Mouse (Mus musculus): ENCODE results near the gene Robo4. TPM values are rescaled to one million over a fixed set of nuclear protein-coding genes. Genes with fewer than 3 reads are reported as not detected.

The Robo4 gene
- total RNA-seq, 2 experiments from 2014 or later: 4.6 to 5.9 TPM

- DNase-seq (ENCODE audit: low spot score in 2 of 2): no peak
Measured at GRCm38 (mm10) chr9:37400585-37400984, 1.1 kb upstream of the Robo4 start.

GRCm38 (mm10) chr9:37402501-37402900 is 804 bp downstream of the Robo4 start:
- DNase-seq (ENCODE audit: low spot score in 2 of 2): no peak

DNA sequence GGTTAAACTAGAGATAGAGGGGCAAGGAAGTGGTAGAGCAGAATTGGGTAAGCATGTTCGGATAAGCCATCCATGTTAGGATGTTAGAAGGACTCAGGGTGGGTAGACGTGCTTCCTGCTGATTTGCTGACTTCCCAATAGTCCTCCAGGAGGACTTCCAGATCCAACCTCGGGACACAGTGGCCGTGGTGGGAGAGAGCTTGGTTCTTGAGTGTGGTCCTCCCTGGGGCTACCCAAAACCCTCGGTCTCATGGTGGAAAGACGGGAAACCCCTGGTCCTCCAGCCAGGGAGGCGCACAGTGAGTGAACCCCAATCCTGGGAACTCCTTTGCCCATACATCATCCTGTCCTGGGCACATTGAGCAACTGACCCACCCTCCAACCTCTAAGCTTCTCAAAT is 1.3 kb downstream of the Robo4 start:
- DNase-seq (ENCODE audit: low spot score in 2 of 2): no peak

GRCm38 (mm10) chr9:37406372-37406771 is 4.7 kb downstream of the Robo4 start:
- peak in 1 of 2 experiments; percentile 47 for DNase-seq (ENCODE audit: low spot score in 2 of 2)

GRCm38 (mm10) chr9:37407850-37408502 is 6.3 kb downstream of the Robo4 start:
- no peak for DNase-seq (ENCODE audit: low spot score in 2 of 2)

- DNase-seq (ENCODE audit: low spot score in 2 of 2): no peak
Measured at GRCm38 (mm10) chr9:37409698-37410445, 8.2 kb downstream of the Robo4 start.

DNA sequence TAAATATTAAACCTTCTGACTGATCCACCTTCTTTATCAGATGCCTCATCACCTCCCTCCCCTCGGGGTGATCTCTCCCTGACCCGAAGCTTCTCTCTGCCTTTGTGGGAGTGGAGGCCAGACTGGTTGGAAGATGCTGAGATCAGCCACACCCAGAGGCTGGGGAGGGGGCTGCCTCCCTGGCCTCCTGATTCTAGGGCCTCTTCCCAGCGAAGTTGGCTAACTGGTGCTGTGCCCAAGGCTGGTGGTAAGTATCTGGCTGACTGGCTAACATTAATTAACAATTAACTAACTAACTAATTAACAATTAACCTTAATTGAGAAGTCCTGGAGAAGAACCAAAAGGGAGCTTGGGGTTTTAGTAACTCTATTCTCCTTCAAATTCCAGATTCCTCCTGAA is 11.3 kb downstream of the Robo4 start:
- DNase-seq (ENCODE audit: low spot score in 2 of 2): no peak

- DNase-seq (ENCODE audit: low spot score in 2 of 2): no peak
Measured at GRCm38 (mm10) chr9:37414666-37415065, 13.0 kb downstream of the Robo4 start.

GRCm38 (mm10) chr9:37418791-37419190 is 17.1 kb downstream of the Robo4 start:
- no peak for DNase-seq (ENCODE audit: low spot score in 2 of 2)

- peak; percentile 49 to 77 for DNase-seq (ENCODE audit: low spot score in 2 of 2)
Measured at GRCm38 (mm10) chr9:37420676-37421075, 19.0 kb downstream of the Robo4 start.

- DNase-seq (ENCODE audit: low spot score in 2 of 2): no peak
Measured at GRCm38 (mm10) chr9:37421239-37421638, 19.5 kb downstream of the Robo4 start.

DNA sequence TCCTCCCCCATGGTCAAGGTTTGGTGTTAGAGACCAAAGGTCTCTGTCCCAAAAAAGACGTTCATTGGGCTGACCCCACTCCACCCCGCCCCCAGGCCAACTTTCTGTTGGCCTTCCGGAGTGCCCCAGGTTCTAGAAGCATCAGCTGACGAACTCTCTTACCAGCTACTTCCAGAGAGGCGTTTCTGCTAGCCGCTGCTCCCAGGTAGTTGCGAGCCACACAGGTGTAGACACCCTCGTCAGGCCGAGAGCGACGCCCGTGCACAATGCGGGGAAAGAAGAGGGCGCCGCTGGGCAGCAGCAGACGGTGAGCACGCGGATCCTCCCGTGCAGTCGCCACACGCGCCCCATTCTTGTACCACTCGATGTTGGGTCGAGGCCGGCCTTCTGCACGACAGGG is 27.6 kb downstream of the Robo4 start:
- no peak for DNase-seq (ENCODE audit: low spot score in 2 of 2)

DNA sequence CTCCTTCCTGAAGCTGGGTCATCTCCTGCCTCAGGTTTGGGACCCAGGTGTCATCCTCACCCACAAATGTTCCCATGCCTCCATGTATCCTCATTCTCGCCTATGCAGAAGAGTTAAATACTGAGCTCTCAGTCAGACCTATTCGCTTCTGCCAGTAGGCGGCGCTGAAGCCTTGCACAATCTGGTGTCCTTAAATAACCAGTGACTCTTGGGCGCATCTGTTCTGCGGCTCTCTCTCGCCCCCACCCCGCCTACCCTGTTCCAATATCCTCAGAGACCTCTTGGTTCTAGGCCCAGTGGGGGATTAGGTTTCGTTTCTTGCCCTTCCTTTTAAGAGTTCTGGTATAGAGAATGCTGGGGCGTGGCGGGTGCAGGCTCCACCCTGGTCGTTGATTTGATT is 28.9 kb downstream of the Robo4 start:
- peak; percentile 88 to 98 for DNase-seq (ENCODE audit: low spot score in 2 of 2)

- DNase-seq (ENCODE audit: low spot score in 2 of 2): peak; percentile 35 to 61
Measured at GRCm38 (mm10) chr9:37432026-37432666, 30.4 kb downstream of the Robo4 start.

DNA sequence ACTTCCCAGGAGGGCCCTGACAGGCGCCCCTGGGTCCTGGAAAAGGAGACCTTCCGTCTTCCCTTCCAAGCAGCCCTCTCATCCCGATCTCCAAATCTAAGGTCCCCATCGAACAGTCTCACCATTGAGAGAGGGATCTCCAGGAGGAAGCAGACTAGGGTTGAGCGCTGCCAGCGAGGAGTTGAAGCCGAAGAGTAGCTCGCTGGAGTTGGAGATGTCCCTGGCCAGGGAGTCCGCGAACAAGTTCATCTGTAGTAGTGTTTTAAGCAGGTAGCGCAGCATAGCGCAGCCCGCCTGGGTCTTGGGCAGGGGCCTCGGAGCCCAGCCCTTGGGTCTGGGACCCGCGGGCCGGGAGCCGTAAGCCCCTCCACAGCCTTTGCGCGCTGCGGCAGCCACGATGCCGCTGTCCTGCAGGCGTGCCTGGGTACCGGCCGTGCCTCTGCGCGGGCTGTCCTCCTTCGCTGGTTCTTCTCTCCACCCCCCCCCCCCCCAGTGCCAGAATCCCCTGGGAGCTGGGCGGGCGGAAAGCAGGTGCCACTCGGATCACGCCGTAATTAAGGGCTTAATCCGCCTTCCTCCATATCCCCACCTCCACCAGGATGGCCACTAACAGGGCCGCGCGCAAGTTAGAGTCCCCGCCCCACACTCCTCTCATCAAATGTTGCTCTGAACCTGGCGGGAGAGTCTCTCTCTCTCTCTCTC is 31.2 kb downstream of the Robo4 start, which contains the start of gene Robo3:
Gene Robo3 (minus strand): TSS at position 527 of the 702 bp plus-strand sequence.
- no peak for DNase-seq (ENCODE audit: low spot score in 2 of 2)

GRCm38 (mm10) chr9:37433823-37434560 is 32.3 kb downstream of the Robo4 start:
- DNase-seq (ENCODE audit: low spot score in 2 of 2): no peak

- no peak for DNase-seq (ENCODE audit: low spot score in 2 of 2)
Measured at GRCm38 (mm10) chr9:37434932-37435331, 33.2 kb downstream of the Robo4 start.

- no peak for DNase-seq (ENCODE audit: low spot score in 2 of 2)
Measured at GRCm38 (mm10) chr9:37435616-37436015, 33.9 kb downstream of the Robo4 start.

GRCm38 (mm10) chr9:37437772-37438735 is 36.4 kb downstream of the Robo4 start:
- peak; percentile 53 to 81 for DNase-seq (ENCODE audit: low spot score in 2 of 2)

DNA sequence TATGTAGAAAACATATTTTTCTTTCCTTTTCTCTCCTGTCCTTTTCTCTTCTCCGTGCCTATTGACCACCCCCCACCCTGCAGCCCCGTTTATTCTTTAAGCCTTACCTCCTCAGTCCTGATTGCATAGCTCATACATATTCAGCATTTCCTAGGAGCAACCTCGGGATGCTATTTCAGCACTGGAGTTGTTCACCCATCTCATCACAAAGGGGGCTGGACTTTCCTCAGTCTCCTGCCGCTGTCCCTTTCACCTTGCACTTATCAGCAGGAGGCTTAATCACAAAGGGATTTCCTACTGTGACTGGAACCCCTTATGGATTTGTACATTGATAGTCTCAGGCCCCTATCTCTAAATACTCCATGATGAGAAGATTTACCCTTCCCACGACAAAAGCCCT is 50.7 kb downstream of the Robo4 start:
- DNase-seq (ENCODE audit: low spot score in 2 of 2): no peak
